Mouse (Mus musculus) lung, adult 2 months (tissue): ENCODE data around the gene Thoc3.

Experiments used
- CTCF ChIP-seq: fragments of 200-500 bp; IDR thresholded peaks from 2 replicates; pipeline ENCODE4 v1.5.1; 2011; ENCODE audit warnings: mild to moderate bottlenecking, low read length, control low read depth; ENCODE audit not compliant: insufficient read depth
- POLR2A ChIP-seq: fragments of 200-500 bp; IDR thresholded peaks from 2 replicates; pipeline ENCODE4 v1.6.1; 2011; ENCODE audit warnings: low read depth, mild to moderate bottlenecking, control low read depth, low read length, borderline replicate concordance; ENCODE audit errors: extremely low read depth

- TF ChIP-seq POLR2A (no peak), CTCF (no peak)
Measured at GRCm38 (mm10) chr13:54415059-54415458, 53.6 kb downstream of the Thoc3 start.
